Mouse (Mus musculus) stomach, postnatal 0 days (tissue): ENCODE data around the gene Ppm1d.

Experiments used
- CTCF ChIP-seq: IDR thresholded peaks from 2 replicates; pipeline ENCODE4 v1.5.1; 2016; ENCODE audit warnings: antibody characterized with exemption, low read depth, mild to moderate bottlenecking, moderate library complexity
- EP300 ChIP-seq: optimal IDR thresholded peaks from 2 replicates; pipeline ENCODE3; 2016; ENCODE audit warnings: antibody characterized with exemption

- no peak for TF ChIP-seq EP300
- TF ChIP-seq CTCF = no peak
These were observed 11.2 kb upstream of the Ppm1d start for GRCm38 (mm10) chr11:85299880-85300279.
